Mouse (Mus musculus) megakaryocyte, adult 5-6 weeks (primary cell): ENCODE data around the gene Snd1. TPM values are rescaled to one million over a fixed set of nuclear protein-coding genes. Genes with fewer than 3 reads are reported as not detected.

Source experiments
- ATAC-seq: 2 replicates; pipeline ENCODE4 v1.8.0; 2016; ENCODE audit warnings: mild to moderate bottlenecking, inconsistent platforms; ENCODE audit not compliant: poor library complexity, severe bottlenecking
- total RNA-seq, 2 experiments: library from RNA; stranded (forward) in 1 of 2; stranded (reverse) in 1 of 2; fragments of 153-499, 151-499 nt in 1 of 2; fragments of 221-1000, 200-1000 nt in 1 of 2; gene quantifications; 2 replicates each; pipeline versions ENCODE4 v1.2.3 to v1.2.4; 2015 to 2017

Gene Snd1
- total RNA-seq, 2 experiments from 2014 or later = 46.7 to 76.9 TPM

GRCm38 (mm10) chr6:28687776-28688175 lies 212.8 kb downstream of the Snd1 start:
- no peak for ATAC-seq

- no peak for ATAC-seq
Observed at GRCm38 (mm10) chr6:28692659-28693058, 217.7 kb downstream of the Snd1 start.

- no peak for ATAC-seq
Observed at GRCm38 (mm10) chr6:28697214-28697613, 222.3 kb downstream of the Snd1 start.

GRCm38 (mm10) chr6:28704612-28705011 lies 229.7 kb downstream of the Snd1 start:
- ATAC-seq = no peak

GRCm38 (mm10) chr6:28705384-28706107 lies 230.6 kb downstream of the Snd1 start:
- ATAC-seq = no peak

- ATAC-seq = no peak
Observed at GRCm38 (mm10) chr6:28706108-28706975, 231.4 kb downstream of the Snd1 start.

- peak; percentile 18; the same call in 1 of the 2 replicates for ATAC-seq
Observed at GRCm38 (mm10) chr6:28706976-28707592, 232.1 kb downstream of the Snd1 start.

GRCm38 (mm10) chr6:28710035-28710434 lies 235.1 kb downstream of the Snd1 start:
- ATAC-seq = no peak

GRCm38 (mm10) chr6:28717203-28717844 lies 242.4 kb downstream of the Snd1 start:
- no peak for ATAC-seq

GRCm38 (mm10) chr6:28717845-28718237 lies 242.9 kb downstream of the Snd1 start:
- no peak for ATAC-seq

GRCm38 (mm10) chr6:28720391-28721171 lies 245.6 kb downstream of the Snd1 start:
- no peak for ATAC-seq

GRCm38 (mm10) chr6:28723059-28723458 lies 248.1 kb downstream of the Snd1 start:
- peak; percentile 51; the same call in 1 of the 2 replicates for ATAC-seq

- no peak for ATAC-seq
Observed at GRCm38 (mm10) chr6:28724776-28725175, 249.8 kb downstream of the Snd1 start.

GRCm38 (mm10) chr6:28729236-28729635 lies 254.3 kb downstream of the Snd1 start:
- ATAC-seq = no peak

- no peak for ATAC-seq
Observed at GRCm38 (mm10) chr6:28729649-28730048, 254.7 kb downstream of the Snd1 start.

- no peak for ATAC-seq
Observed at GRCm38 (mm10) chr6:28731246-28731645, 256.3 kb downstream of the Snd1 start.

- no peak for ATAC-seq
Observed at GRCm38 (mm10) chr6:28733884-28734647, 259.1 kb downstream of the Snd1 start.

GRCm38 (mm10) chr6:28735116-28735515 lies 260.2 kb downstream of the Snd1 start:
- no peak for ATAC-seq

GRCm38 (mm10) chr6:28736665-28737064 lies 261.7 kb downstream of the Snd1 start:
- no peak for ATAC-seq
